Mouse (Mus musculus): Measurements from ENCODE around the gene Tac2.

The Tac2 gene

DNA sequence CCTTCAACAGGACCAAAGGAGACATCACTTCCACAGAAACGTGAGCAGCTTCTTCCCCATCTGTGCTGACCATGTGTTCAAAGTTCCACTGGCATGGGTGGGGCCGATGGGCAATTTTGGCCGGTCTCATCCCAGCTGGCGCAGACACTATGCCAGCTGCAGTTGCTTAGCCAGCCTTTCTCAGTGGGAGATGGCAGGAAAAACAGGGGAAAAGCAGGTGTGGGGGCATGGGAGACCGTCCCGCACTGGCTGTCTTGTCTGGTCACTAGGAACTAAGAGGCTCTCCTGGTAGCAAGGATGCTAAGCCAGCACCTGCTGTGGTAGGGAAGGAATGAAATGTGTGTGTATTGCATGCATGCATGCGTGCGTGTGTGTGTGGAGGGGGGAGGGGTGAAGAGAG lies 4.2 kb downstream of the Tac2 start:
- DNase-seq = no peak

- no peak for DNase-seq
Observed at GRCm38 (mm10) chr10:127730285-127730932, 6.1 kb downstream of the Tac2 start.

GRCm38 (mm10) chr10:127730933-127731310 lies 6.6 kb downstream of the Tac2 start:
- no peak for DNase-seq

DNA sequence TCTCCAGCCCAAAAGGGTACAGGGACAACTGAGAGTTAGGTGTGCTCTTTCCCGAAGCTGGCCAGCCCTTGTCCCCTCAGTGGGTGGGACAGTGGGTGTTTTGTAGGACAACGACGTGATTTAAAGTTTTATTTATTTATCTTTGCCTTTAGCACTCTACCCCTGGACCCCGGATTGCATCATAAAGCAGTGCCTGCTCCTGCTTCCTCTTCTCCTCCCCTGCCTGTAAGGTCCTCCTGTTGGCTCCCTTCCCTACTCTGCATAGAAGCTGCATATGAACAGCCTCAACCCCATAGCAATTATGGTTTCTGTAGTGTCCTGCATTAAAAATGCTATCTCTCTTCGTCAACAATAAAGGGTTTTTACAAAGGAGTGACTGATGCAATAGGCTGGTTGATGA lies 7.1 kb downstream of the Tac2 start:
- DNase-seq = no peak

DNA sequence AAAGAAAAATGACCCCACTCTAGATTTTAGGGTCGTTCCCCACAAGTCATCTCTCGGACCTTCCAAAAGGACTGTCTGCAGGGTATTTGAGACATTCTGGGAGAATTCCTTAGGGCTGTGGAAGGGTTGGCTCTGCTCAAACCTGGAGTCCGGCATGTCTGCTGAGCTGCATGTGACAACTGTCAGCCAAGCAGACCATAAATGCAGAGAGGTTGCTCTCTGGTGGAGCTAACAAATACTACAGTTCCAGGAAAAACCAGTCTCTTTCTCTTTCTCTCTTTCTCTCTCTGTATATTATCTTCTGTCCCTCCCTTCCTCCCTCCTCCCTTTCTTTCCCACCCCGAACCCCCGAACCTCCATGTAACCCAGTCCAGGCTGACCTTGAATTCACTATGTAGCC lies 10.2 kb downstream of the Tac2 start:
- no peak for DNase-seq

- no peak for DNase-seq
Observed at GRCm38 (mm10) chr10:127736266-127736665, 12.0 kb downstream of the Tac2 start.

GRCm38 (mm10) chr10:127736916-127737315 lies 12.6 kb downstream of the Tac2 start:
- DNase-seq = no peak

GRCm38 (mm10) chr10:127737552-127737951 lies 13.3 kb downstream of the Tac2 start:
- DNase-seq = no peak

DNA sequence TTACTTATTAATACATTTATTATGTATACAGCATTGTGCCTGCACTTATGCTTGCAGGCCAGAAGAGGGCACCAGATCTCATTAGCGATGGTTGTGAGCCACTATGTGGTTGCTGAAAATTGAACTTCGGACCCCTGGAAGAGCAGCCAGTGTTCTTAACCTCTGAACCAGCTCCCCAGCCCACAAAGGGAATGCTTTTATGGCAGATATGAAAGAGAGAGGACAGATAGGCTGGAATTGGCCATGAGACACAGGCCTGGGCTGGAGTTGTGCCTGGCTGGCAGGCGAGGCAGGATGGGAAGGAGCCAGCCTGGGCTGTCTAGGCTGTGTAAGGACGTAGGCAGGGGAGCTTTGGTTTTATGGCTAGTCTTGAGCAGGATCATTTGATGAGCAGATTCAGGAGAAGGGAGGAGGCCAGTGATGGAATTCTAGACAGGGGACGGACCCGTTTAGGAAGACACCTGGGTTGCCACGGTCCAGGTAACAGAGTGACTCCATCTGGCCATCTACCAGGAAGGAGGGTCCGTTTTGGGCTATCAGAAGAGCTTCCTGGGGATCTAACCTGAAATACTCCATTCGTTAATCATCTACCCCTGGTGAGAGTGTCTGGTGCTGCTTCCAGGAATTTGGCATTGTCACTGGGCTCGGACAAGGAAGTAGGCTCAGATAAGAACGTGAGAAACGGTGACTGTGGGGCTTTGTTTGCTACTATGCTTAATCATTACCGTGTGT lies 14.0 kb downstream of the Tac2 start:
- DNase-seq = peak; percentile 65

- peak; percentile 84 for DNase-seq
Observed at GRCm38 (mm10) chr10:127739083-127739660, 14.9 kb downstream of the Tac2 start, which contains the start of gene Zbtb39. TSS of gene Zbtb39 (plus strand) at chr10:127739538.

GRCm38 (mm10) chr10:127739661-127740161 lies 15.4 kb downstream of the Tac2 start:
- DNase-seq = peak; percentile 71

DNA sequence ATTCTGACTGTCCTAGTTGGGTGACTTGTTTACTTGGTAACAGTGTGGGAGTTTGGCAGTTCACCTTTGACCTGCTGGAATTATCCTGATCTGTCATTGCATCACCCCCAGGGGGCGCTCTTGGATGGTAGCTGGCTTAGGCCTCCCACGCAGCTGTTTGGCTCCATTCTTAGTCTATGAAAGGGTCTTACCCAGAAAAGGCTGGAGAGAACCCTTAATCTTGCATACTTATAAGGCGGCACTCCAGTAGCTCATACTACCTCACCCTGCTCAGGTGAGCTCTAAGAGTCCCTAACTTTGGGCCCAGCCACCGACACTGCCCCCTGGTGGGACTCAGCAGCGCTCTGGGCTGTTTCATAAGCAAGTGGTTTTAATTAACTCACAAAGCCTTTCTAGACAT lies 20.4 kb downstream of the Tac2 start:
- peak; percentile 66 for DNase-seq

DNA sequence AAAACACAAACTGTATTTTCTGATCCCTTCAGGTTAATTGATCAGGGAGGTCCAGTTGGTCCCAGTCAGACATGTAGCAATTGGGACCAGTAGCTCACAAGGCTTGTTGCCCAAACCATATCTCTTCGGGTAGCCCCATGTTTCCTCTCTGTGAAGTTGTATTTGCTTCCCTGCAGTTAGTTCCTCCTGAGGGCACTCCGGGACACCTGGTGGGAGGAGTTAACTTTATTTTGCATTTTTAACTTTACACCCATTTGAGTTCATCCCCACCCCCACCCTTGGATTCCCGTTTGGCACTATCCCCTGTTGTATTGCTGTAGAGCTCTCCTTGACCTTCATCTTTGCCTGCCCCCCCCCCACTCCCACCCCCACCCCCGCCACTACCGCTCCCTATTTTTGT lies 21.6 kb downstream of the Tac2 start:
- DNase-seq = no peak

DNA sequence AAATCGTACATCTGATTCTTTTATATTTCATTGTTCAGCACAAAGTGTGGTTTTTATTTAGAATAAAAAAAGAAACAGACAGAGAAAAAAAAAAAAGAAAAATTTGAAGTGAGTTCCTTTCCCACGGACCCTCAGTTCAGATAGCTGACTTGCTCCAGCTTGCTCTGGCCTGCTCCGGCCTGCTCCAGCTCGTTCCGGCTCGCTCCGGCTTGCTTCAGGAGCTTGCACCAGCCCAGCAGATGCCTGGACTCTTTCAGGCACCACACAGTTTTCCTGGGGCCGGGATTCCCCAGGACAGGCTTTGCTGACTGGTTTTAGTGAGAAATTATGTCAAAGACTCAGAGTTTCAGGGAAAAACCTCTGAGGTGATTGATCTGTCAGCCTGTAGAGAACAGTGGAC lies 23.0 kb downstream of the Tac2 start:
- peak; percentile 78 for DNase-seq

- peak; percentile 70 for DNase-seq
Observed at GRCm38 (mm10) chr10:127748847-127749612, 24.8 kb downstream of the Tac2 start.

- DNase-seq = no peak
Observed at GRCm38 (mm10) chr10:127750136-127750777, 26.0 kb downstream of the Tac2 start.

- DNase-seq = peak; percentile 46
Observed at GRCm38 (mm10) chr10:127751548-127751947, 27.3 kb downstream of the Tac2 start, which contains the start of gene Gpr182. TSS of gene Gpr182 (minus strand) at chr10:127751732.

GRCm38 (mm10) chr10:127754566-127755166 lies 30.4 kb downstream of the Tac2 start:
- peak; percentile 41 for DNase-seq

DNA sequence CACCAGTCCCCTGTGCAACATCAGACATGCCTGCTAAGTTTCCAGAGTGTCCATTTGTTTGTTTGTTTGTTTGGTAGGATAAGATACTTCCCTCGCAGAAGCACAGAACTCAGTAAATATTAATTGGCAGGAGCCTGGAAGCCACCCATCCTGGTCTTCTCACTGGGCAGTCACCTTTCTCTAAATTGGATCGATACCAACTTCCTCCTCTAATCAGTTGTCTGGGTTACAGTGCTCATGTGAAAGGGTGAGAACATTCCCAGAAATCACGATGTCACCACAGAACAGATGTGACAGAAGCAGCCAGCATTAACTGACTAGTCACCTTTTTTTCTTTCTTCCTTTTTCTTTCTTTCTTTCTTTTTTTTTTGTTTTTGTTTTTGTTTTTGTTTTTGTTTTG lies 31.0 kb downstream of the Tac2 start:
- DNase-seq = no peak

DNA sequence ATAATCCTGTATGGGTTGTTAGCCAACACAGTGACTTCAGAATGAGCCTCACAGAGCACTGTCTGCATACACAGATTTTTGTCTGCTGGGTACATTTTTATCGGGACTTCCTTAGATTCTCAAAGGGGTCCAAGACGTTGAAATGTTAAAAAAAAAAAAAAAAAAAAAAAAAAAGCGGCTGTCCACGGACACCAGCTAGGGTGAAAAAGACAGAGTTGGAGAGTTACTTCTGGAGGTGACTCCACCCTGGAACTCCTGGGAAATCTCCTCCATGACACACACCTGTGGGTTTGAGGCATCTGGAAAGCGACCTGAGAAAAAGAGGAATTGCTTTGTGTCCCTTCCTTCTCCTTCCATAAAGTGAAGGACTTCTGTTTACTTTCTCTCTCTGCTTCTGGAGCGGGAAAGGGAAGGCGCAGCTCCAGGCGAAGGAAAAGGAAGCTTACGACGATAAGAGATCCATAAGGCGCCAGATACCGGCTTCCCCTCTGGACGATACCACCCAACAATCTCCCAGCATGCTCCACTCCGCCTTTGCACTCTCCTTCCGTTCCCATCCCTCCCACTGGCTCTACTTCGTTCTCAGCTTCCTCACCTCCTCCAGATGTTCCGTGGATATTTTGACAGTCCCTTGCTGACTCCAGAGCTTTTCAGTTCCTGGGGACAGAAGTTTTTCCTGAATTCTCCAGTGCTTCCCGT lies 31.6 kb downstream of the Tac2 start:
- DNase-seq = peak; percentile 18
